Mouse (Mus musculus): ENCODE data around the gene C330021F23Rik.

C330021F23Rik gene

GRCm38 (mm10) chr8:3587391-3588257 is 19.8 kb downstream of the C330021F23Rik start:
- DNase-seq (ENCODE audit: low spot score in 2 of 2) = peak; percentile 51 to 79

GRCm38 (mm10) chr8:3588258-3588633 is 20.5 kb downstream of the C330021F23Rik start:
- DNase-seq (ENCODE audit: low spot score in 2 of 2) = no peak

- no peak for DNase-seq (ENCODE audit: low spot score in 2 of 2)
Observed at GRCm38 (mm10) chr8:3593470-3593869, 25.7 kb downstream of the C330021F23Rik start.

GRCm38 (mm10) chr8:3594466-3594865 is 26.7 kb downstream of the C330021F23Rik start:
- DNase-seq (ENCODE audit: low spot score in 2 of 2) = no peak

- no peak for DNase-seq (ENCODE audit: low spot score in 2 of 2)
Observed at GRCm38 (mm10) chr8:3598054-3598453, 30.3 kb downstream of the C330021F23Rik start.

GRCm38 (mm10) chr8:3599219-3599618 is 31.4 kb downstream of the C330021F23Rik start:
- DNase-seq (ENCODE audit: low spot score in 2 of 2) = no peak

GRCm38 (mm10) chr8:3600401-3600800 is 32.6 kb downstream of the C330021F23Rik start:
- DNase-seq (ENCODE audit: low spot score in 2 of 2) = peak in 1 of 2 experiments; percentile 24

GRCm38 (mm10) chr8:3603439-3603838 is 35.6 kb downstream of the C330021F23Rik start:
- no peak for DNase-seq (ENCODE audit: low spot score in 2 of 2)

GRCm38 (mm10) chr8:3606593-3606992 is 38.8 kb downstream of the C330021F23Rik start:
- no peak for DNase-seq (ENCODE audit: low spot score in 2 of 2)

GRCm38 (mm10) chr8:3607822-3608221 is 40.0 kb downstream of the C330021F23Rik start:
- DNase-seq (ENCODE audit: low spot score in 2 of 2) = no peak

- peak in 1 of 2 experiments; percentile 24 for DNase-seq (ENCODE audit: low spot score in 2 of 2)
Observed at GRCm38 (mm10) chr8:3609046-3609815, 41.4 kb downstream of the C330021F23Rik start.

- DNase-seq (ENCODE audit: low spot score in 2 of 2) = peak; percentile 38 to 51
Observed at GRCm38 (mm10) chr8:3609816-3610150, 42.0 kb downstream of the C330021F23Rik start.

- DNase-seq (ENCODE audit: low spot score in 2 of 2) = peak; percentile 94 to 98
Observed at GRCm38 (mm10) chr8:3621199-3621970, 53.6 kb downstream of the C330021F23Rik start, which contains the start of the genes Xab2 and Pet100. Xab2 (minus strand) TSS chr8:3621316. Pet100 (plus strand) TSS chr8:3621548.

GRCm38 (mm10) chr8:3622119-3622518 is 54.3 kb downstream of the C330021F23Rik start:
- no peak for DNase-seq (ENCODE audit: low spot score in 2 of 2)

- DNase-seq (ENCODE audit: low spot score in 2 of 2) = no peak
Observed at GRCm38 (mm10) chr8:3625445-3625844, 57.7 kb downstream of the C330021F23Rik start, which contains the start of gene Pcp2. Pcp2 (minus strand) TSS chr8:3625545.

GRCm38 (mm10) chr8:3626971-3627370 is 59.2 kb downstream of the C330021F23Rik start:
- no peak for DNase-seq (ENCODE audit: low spot score in 2 of 2)

GRCm38 (mm10) chr8:3628014-3628413 is 60.2 kb downstream of the C330021F23Rik start:
- no peak for DNase-seq (ENCODE audit: low spot score in 2 of 2)

- peak; percentile 74 to 77 for DNase-seq (ENCODE audit: low spot score in 2 of 2)
Observed at GRCm38 (mm10) chr8:3630647-3631477, 63.1 kb downstream of the C330021F23Rik start, which contains the start of gene Stxbp2. Stxbp2 (plus strand) TSS chr8:3630955.

GRCm38 (mm10) chr8:3631478-3631875 is 63.7 kb downstream of the C330021F23Rik start:
- DNase-seq (ENCODE audit: low spot score in 2 of 2) = peak in 1 of 2 experiments; percentile 25

Measured in urinary bladder, adult 18-20 months (tissue).